Mouse (Mus musculus) spleen, adult 2 months (tissue): ENCODE data around the gene Cpt1b. TPM values are rescaled to one million over a fixed set of nuclear protein-coding genes. Genes with fewer than 3 reads are reported as not detected.

Source experiments
- DNase-seq, 2 experiments: peaks; one replicate each; pipeline versions ENCODE4 v3.0.0 to v3.0.0-alpha.2; 2012 to 2021; ENCODE audit warnings: low spot score in 2 of 2, low read depth in 1 of 2
- H3K27ac ChIP-seq: fragments of 200-500 bp; 2 replicates; pipeline ENCODE4 v1.5.1; 2012; ENCODE audit warnings: low read length, inconsistent platforms; ENCODE audit not compliant: insufficient read depth
- H3K27me3 ChIP-seq: fragments of 200-500 bp; 2 replicates; pipeline ENCODE4 v1.6.1; 2012; ENCODE audit warnings: mild to moderate bottlenecking, moderate library complexity, low read length, inconsistent platforms; ENCODE audit not compliant: control insufficient read depth, insufficient read depth
- H3K36me3 ChIP-seq: fragments of 200-500 bp; 2 replicates; pipeline ENCODE4 v1.6.1; 2012; ENCODE audit warnings: mild to moderate bottlenecking, low read length, inconsistent platforms; ENCODE audit not compliant: control insufficient read depth, insufficient read depth
- H3K4me1 ChIP-seq: fragments of 200-500 bp; 2 replicates; pipeline ENCODE4 v1.6.1; 2011; ENCODE audit warnings: inconsistent platforms; ENCODE audit not compliant: control insufficient read depth, insufficient read depth, insufficient read length
- H3K4me3 ChIP-seq: fragments of 200-500 bp; 2 replicates; pipeline ENCODE4 v1.5.1; 2011; ENCODE audit warnings: mild to moderate bottlenecking, inconsistent platforms; ENCODE audit not compliant: insufficient read depth, insufficient read length; ENCODE audit errors: extremely low read depth
- CTCF ChIP-seq: fragments of 200-500 bp; IDR thresholded peaks from 2 replicates; pipeline ENCODE4 v1.5.1; 2011; ENCODE audit warnings: mild to moderate bottlenecking, inconsistent platforms; ENCODE audit not compliant: insufficient read depth, insufficient read length, insufficient replicate concordance; ENCODE audit errors: extremely low read depth
- POLR2A ChIP-seq: fragments of 200-500 bp; IDR thresholded peaks from 2 replicates; pipeline ENCODE4 v1.6.1; 2011; ENCODE audit warnings: low read depth, low read length, inconsistent platforms
- WGBS: fragments of 180-500 bp; shearing (Covaris S2); methylation state at CpG from one replicate; pipeline ENCODE4 v1.1.7; 2018; 5-methylcytosine and 5-hydroxymethylcytosine counted together
- polyA plus RNA-seq: library from polyadenylated mRNA; depleted of rRNA; stranded (reverse); fragments of >200 nt; gene quantifications from 2 replicates; pipeline ENCODE4 v1.2.3, GENCODE M21; 2012; rRNA removed

Gene Cpt1b
- polyA plus RNA-seq, result 1.7 and 1.8 TPM in 2 replicates

GRCm38 (mm10) chr15:89425711-89426121 lies at the start of gene Cpt1b:
Cpt1b (minus strand) TSS chr15:89425863.
- Histone ChIP-seq H3K4me1 (peaks cover 5% of the 10 kb centered on the region), H3K27ac (no peak within 1 kb of the TSS), H3K36me3 (peaks cover 14% of the 10 kb centered on the region), H3K4me3 (no peak within 1 kb of the TSS), H3K27me3 (no peaks in the 10 kb centered on the region)
- 86% methylated on average over 6 of the region's 6 CpGs for WGBS
- TF ChIP-seq POLR2A, result no peak
- TF ChIP-seq CTCF, result no peak
- no peak for DNase-seq

- Histone ChIP-seq H3K27me3 (no peaks in the 10 kb centered on the region), H3K27ac (no peak overlapping the region), H3K36me3 (peaks cover 1% of the 10 kb centered on the region; the same call in 1 of the 2 replicates), H3K4me3 (no peak overlapping the region; the same call in 1 of the 2 replicates), H3K4me1 (peaks cover 4% of the 10 kb centered on the region; the same call in 1 of the 2 replicates)
- DNase-seq, result no peak
- 86% methylated on average over 7 of the region's 7 CpGs for whole genome bisulfite sequencing
- TF ChIP-seq CTCF (no peak), POLR2A (no peak)
Measured at GRCm38 (mm10) chr15:89475293-89475600, 49.6 kb upstream of the Cpt1b start.

- no peaks in the 10 kb centered on the region for H3K27me3 ChIP-seq
Measured at GRCm38 (mm10) chr15:89474596-89475292, 49.1 kb upstream of the Cpt1b start.

GRCm38 (mm10) chr15:89473921-89474320 lies 48.3 kb upstream of the Cpt1b start:
- Histone ChIP-seq H3K4me1 (peaks cover 4% of the 10 kb centered on the region; the same call in 1 of the 2 replicates), H3K27ac (no peak overlapping the region), H3K4me3 (no peak overlapping the region), H3K27me3 (no peaks in the 10 kb centered on the region), H3K36me3 (peaks cover 1% of the 10 kb centered on the region; the same call in 1 of the 2 replicates)
- WGBS, result 94% methylated on average over 8 of the region's 8 CpGs
- no peak for DNase-seq
- no peak for TF ChIP-seq CTCF
- no peak for TF ChIP-seq POLR2A

More at GRCm38 (mm10) chr15:89474596-89475292, 49.1 kb upstream of the Cpt1b start:
- DNase-seq, result no peak
- 96% methylated on average over 19 of the region's 19 CpGs for WGBS
- Histone ChIP-seq H3K36me3 (peaks cover 1% of the 10 kb centered on the region; the same call in 1 of the 2 replicates), H3K4me1 (peaks cover 4% of the 10 kb centered on the region; the same call in 1 of the 2 replicates), H3K27ac (no peak overlapping the region), H3K4me3 (no peak overlapping the region)
- TF ChIP-seq CTCF, result no peak
- TF ChIP-seq POLR2A, result no peak

DNA sequence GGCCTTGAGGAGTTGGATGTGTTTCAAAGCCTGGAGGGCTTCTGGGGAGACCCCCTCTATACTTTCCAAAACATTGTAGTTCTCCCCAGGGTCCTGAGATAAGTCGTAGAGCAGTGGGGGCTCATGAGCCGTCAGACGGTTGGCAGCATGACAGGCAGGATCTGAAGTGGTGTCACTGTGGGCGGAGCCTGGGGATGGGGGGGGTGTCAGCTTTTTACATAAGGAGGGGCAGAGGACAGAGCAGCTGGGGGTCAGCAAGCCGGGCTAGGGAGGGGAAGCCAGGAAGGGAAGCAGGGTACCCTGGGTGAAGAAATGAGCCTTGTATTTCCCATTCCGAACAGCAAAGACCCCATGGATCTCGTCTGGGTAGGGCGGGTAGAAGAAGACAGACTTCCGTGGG lies 47.7 kb upstream of the Cpt1b start:
- WGBS, result 87% methylated on average over 9 of the region's 9 CpGs
- TF ChIP-seq CTCF (no peak), POLR2A (no peak)

GRCm38 (mm10) chr15:89471476-89471875 lies 45.8 kb upstream of the Cpt1b start:
- Histone ChIP-seq H3K27me3 (no peaks in the 10 kb centered on the region), H3K27ac (no peak overlapping the region), H3K4me3 (no peak overlapping the region), H3K36me3 (peaks cover 1% of the 10 kb centered on the region; the same call in 1 of the 2 replicates), H3K4me1 (peaks cover 4% of the 10 kb centered on the region; the same call in 1 of the 2 replicates)
- no peak for TF ChIP-seq POLR2A
- no peak for TF ChIP-seq CTCF
- DNase-seq, result no peak
- WGBS, result 85% methylated on average over 4 of the region's 4 CpGs

More for the DNA sequence above, 47.7 kb upstream of the Cpt1b start:
- DNase-seq, result no peak
- H3K4me3 ChIP-seq, result no peak overlapping the region
- peaks cover 1% of the 10 kb centered on the region; the same call in 1 of the 2 replicates for H3K36me3 ChIP-seq
- H3K4me1 ChIP-seq, result peaks cover 4% of the 10 kb centered on the region; the same call in 1 of the 2 replicates
- no peak overlapping the region for H3K27ac ChIP-seq
- no peaks in the 10 kb centered on the region for H3K27me3 ChIP-seq

- no peak for TF ChIP-seq POLR2A
- TF ChIP-seq CTCF, result peak; percentile 1; the same call in 1 of the 2 replicates
- peaks cover 1% of the 10 kb centered on the region; the same call in 1 of the 2 replicates for H3K36me3 ChIP-seq
- H3K27me3 ChIP-seq, result 0 out of 2 replicates have a peak, but pooled peaks cover 1% of the 10 kb centered on the region
- no peak for DNase-seq
- no peak overlapping the region for H3K27ac ChIP-seq
- 33% methylated on average over 2 of the region's 2 CpGs for WGBS
- H3K4me3 ChIP-seq, result no peak overlapping the region
- H3K4me1 ChIP-seq, result no peaks in the 10 kb centered on the region
Measured at GRCm38 (mm10) chr15:89468577-89468976, 42.9 kb upstream of the Cpt1b start.
